Mouse (Mus musculus) hindbrain, postnatal 0 days (tissue): ENCODE measurements at regions not wholly inside any gene's neighbourhood (a gene's known extent, or its start where the extent isn't known, plus 50 kb on each side); places are given as distances from the start of the nearest gene placed in this dataset.

ENCODE experiments used
- ATAC-seq: fragments of 200-750 bp; cut with Nextera tagmentation; 2 replicates; pipeline ENCODE4 v1.8.0; 2017; ENCODE audit warnings: mild to moderate bottlenecking, moderate TSS enrichment, moderate library complexity
- DNase-seq: peaks from one replicate; pipeline ENCODE4 v3.0.0-alpha.2; 2015; ENCODE audit warnings: low spot score
- H3K27ac ChIP-seq: fragments of 300-500 bp; sonication (generic); 2 replicates; pipeline ENCODE4 v1.5.1; 2014; ENCODE audit warnings: mild to moderate bottlenecking
- H3K27me3 ChIP-seq: fragments of 300-500 bp; sonication (generic); 2 replicates; pipeline ENCODE4 v1.6.1; 2014; ENCODE audit warnings: low read length, mixed read lengths; ENCODE audit not compliant: insufficient read depth
- H3K36me3 ChIP-seq: fragments of 300-500 bp; sonication (generic); 2 replicates; pipeline ENCODE4 v1.6.1; 2014; ENCODE audit warnings: low read length, mixed read lengths; ENCODE audit not compliant: insufficient read depth
- H3K4me1 ChIP-seq: fragments of 300-500 bp; sonication (generic); 2 replicates; pipeline ENCODE4 v1.6.1; 2014; ENCODE audit warnings: antibody characterized with exemption, low read length, mixed read lengths; ENCODE audit not compliant: insufficient read depth
- H3K4me2 ChIP-seq: fragments of 300-500 bp; sonication (generic); 2 replicates; pipeline ENCODE4 v1.6.1; 2014; ENCODE audit warnings: low read depth, mild to moderate bottlenecking, low read length, moderate library complexity, mixed read lengths
- H3K4me3 ChIP-seq: fragments of 300-500 bp; sonication (generic); 2 replicates; pipeline ENCODE4 v1.5.1; 2014; ENCODE audit warnings: low read length
- H3K9ac ChIP-seq: fragments of 300-500 bp; sonication (generic); replicated peaks from 2 replicates; pipeline ENCODE4 v1.6.1; 2014; ENCODE audit warnings: mild to moderate bottlenecking, low read length, moderate library complexity, mixed read lengths
- H3K9me3 ChIP-seq: fragments of 300-500 bp; sonication (generic); 2 replicates; pipeline ENCODE4 v1.6.1; 2016; ENCODE audit warnings: low read length, mixed read lengths
- CTCF ChIP-seq: IDR thresholded peaks from 2 replicates; pipeline ENCODE4 v1.5.1; 2016; ENCODE audit warnings: antibody characterized with exemption, control low read depth, low read depth
- WGBS: fragments of 180-500 bp; shearing (Covaris S2); extraction: QIAGEN DNeasy Blood & Tissue Kit; methylation state at CpG from one replicate; pipeline ENCODE4 v1.1.7; 2014; 5-methylcytosine and 5-hydroxymethylcytosine counted together

DNA sequence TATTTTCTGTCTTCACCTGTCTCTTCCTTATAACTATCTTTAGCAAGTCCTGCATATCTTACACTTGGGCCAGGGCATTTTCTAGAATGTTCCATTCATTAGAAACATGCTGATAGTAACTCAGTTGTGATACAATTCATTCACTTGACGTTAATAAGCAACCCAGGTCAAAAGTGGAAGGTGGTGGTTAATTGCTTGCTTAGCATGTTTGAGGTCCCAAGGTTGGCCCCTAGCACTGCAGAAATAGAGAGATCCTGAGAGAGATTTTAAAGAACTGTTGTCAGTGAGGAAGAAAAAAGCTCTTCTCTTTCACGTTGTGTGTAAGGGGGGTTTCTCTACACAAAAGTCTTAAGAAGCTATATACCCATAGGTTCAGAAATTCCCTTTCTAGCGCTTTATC is 178.7 kb downstream of the Cd83 start:
- Histone ChIP-seq H3K9ac (no peak overlapping the region), H3K27ac (no peak overlapping the region), H3K4me3 (no peak overlapping the region), H3K36me3 (no peaks in the 10 kb centered on the region), H3K9me3 (no peaks in the 10 kb centered on the region), H3K4me2 (no peak overlapping the region), H3K4me1 (no peaks in the 10 kb centered on the region), H3K27me3 (no peaks in the 10 kb centered on the region)
- WGBS = 83% methylated on average over 3 of the region's 3 CpGs
- no peak for TF ChIP-seq CTCF
- ATAC-seq (no peak), DNase-seq (no peak)

DNA sequence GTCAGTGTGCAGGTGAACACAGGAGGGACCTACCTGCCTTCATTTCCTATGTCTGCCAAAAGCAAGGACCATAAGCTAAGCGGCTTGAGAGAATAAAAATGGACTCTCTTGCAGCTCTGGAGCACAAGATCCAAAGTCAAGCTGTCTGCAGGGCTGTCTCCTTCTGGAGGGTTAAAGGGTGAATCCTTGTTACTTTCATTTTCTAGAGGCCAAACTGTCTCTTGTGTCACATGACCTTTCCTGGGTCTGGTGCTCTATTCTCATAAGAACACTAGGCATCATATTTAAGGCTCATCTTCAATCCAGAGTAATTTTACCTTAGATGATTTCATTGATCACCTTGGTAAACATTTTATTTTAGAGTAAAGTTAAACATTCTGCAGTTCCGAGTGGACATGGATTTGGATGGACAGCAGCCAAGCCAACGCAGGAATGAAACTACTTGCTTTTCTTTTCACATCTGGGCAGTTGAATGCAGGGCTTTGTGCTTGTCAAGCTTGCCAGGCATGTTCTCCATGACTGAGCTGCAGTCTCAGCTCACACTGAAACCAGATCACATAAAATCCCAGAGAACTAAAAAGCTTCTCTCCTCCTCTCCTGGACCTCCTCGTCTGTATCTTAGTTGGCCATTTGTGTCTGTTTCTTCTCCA is 180.8 kb downstream of the Cd83 start:
- Histone ChIP-seq H3K27me3 (no peaks in the 10 kb centered on the region), H3K9ac (no peak overlapping the region), H3K36me3 (no peaks in the 10 kb centered on the region), H3K9me3 (no peaks in the 10 kb centered on the region), H3K27ac (no peak overlapping the region), H3K4me1 (no peaks in the 10 kb centered on the region), H3K4me3 (no peak overlapping the region), H3K4me2 (no peak overlapping the region)
- 80% methylated on average over 4 of the region's 4 CpGs for WGBS
- TF ChIP-seq CTCF = no peak
- DNase-seq (no peak), ATAC-seq (no peak)

GRCm38 (mm10) chr13:43967516-43967915 is 182.9 kb downstream of the Cd83 start:
- no peak overlapping the region for H3K4me3 ChIP-seq
- no peaks in the 10 kb centered on the region for H3K27me3 ChIP-seq
- no peak overlapping the region for H3K27ac ChIP-seq
- 61% methylated on average over 5 of the region's 5 CpGs for WGBS
- TF ChIP-seq CTCF = no peak
- H3K4me1 ChIP-seq = no peaks in the 10 kb centered on the region
- DNase-seq = no peak
- ATAC-seq = no peak
- H3K9me3 ChIP-seq = no peaks in the 10 kb centered on the region
- no peak overlapping the region for H3K4me2 ChIP-seq
- H3K36me3 ChIP-seq = no peaks in the 10 kb centered on the region
- H3K9ac ChIP-seq = no peak overlapping the region

DNA sequence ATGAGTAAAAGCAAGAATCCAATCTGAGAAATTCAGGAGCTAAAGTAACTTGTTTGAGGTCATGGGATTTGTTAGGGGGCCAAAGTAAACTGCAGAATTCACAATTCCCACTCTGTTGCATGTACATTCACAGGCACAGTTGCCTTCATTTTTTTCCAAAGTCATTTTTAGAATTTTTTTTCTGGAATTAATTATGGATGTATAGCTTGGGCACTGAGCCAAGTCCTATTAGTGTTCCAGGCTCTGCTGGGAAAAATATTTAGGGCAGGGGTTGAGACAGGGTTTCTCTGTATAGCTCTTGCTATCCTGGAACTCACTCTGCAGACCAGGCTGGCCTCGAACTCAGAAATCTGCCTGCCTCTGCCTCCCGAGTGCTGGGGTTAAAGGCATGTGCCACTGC is 188.3 kb downstream of the Cd83 start:
- H3K9ac ChIP-seq = no peak overlapping the region
- DNase-seq = no peak
- no peak for TF ChIP-seq CTCF
- 94% methylated on average over 2 of the region's 2 CpGs for WGBS
- no peaks in the 10 kb centered on the region for H3K27me3 ChIP-seq
- H3K4me2 ChIP-seq = no peak overlapping the region
- no peaks in the 10 kb centered on the region for H3K4me1 ChIP-seq
- ATAC-seq = no peak
- no peak overlapping the region for H3K4me3 ChIP-seq
- no peaks in the 10 kb centered on the region for H3K36me3 ChIP-seq
- H3K27ac ChIP-seq = no peak overlapping the region
- H3K9me3 ChIP-seq = no peaks in the 10 kb centered on the region

GRCm38 (mm10) chr13:43975281-43975680 is 190.7 kb downstream of the Cd83 start:
- Histone ChIP-seq H3K9me3 (no peaks in the 10 kb centered on the region), H3K9ac (no peak overlapping the region), H3K27me3 (no peaks in the 10 kb centered on the region), H3K4me1 (no peaks in the 10 kb centered on the region), H3K36me3 (no peaks in the 10 kb centered on the region), H3K4me3 (no peak overlapping the region), H3K4me2 (no peak overlapping the region), H3K27ac (no peak overlapping the region)
- no peak for DNase-seq
- no peak for ATAC-seq
- 76% methylated on average over 13 of the region's 13 CpGs for WGBS
- no peak for TF ChIP-seq CTCF

GRCm38 (mm10) chr13:43975801-43976200 is 191.2 kb downstream of the Cd83 start:
- Histone ChIP-seq H3K27ac (no peak overlapping the region), H3K4me3 (no peak overlapping the region), H3K4me2 (no peak overlapping the region), H3K27me3 (no peaks in the 10 kb centered on the region), H3K4me1 (no peaks in the 10 kb centered on the region), H3K36me3 (no peaks in the 10 kb centered on the region), H3K9me3 (no peaks in the 10 kb centered on the region), H3K9ac (no peak overlapping the region)
- 66% methylated on average over 7 of the region's 7 CpGs for WGBS
- DNase-seq (peak; percentile 3), ATAC-seq (no peak)
- no peak for TF ChIP-seq CTCF

DNA sequence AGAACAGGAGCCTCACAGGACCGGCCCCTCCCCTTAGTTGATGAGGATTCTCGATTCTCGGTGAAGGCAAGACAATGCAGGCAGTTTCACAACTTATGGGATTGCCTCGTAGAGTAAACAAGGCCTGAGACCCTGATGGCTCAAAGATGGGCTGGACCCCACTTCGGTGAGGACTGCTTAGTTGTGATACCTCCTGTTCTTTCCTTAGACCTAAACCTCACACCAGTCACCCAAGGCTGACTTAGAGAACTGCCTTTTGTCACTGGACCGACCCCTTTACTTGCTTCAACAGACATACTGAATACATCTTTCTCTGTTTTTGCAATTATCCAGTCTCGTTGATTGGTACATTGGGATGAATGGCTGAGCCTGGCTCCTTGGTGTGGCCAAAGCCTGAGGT is 192.1 kb downstream of the Cd83 start:
- H3K4me2 ChIP-seq = no peak overlapping the region
- no peaks in the 10 kb centered on the region for H3K36me3 ChIP-seq
- no peaks in the 10 kb centered on the region for H3K27me3 ChIP-seq
- H3K4me3 ChIP-seq = no peak overlapping the region
- WGBS = 38% methylated on average over 7 of the region's 7 CpGs
- H3K9ac ChIP-seq = no peak overlapping the region
- ATAC-seq = no peak
- no peak overlapping the region for H3K27ac ChIP-seq
- DNase-seq = no peak
- no peak for TF ChIP-seq CTCF
- no peaks in the 10 kb centered on the region for H3K4me1 ChIP-seq
- no peaks in the 10 kb centered on the region for H3K9me3 ChIP-seq
